Mouse (Mus musculus): ENCODE measurements around the gene Nxpe4. TPM values are rescaled to one million over a fixed set of nuclear protein-coding genes. Genes with fewer than 3 reads are reported as not detected.
"Not testable (repeated sequence)": the region's sequence is repeated elsewhere in the genome, so short reads cannot be mapped to it uniquely, and the experiment has no call there.

The Nxpe4 gene
- total RNA-seq, 2 experiments from 2014 or later: 3.0 to 3.1 TPM

DNA sequence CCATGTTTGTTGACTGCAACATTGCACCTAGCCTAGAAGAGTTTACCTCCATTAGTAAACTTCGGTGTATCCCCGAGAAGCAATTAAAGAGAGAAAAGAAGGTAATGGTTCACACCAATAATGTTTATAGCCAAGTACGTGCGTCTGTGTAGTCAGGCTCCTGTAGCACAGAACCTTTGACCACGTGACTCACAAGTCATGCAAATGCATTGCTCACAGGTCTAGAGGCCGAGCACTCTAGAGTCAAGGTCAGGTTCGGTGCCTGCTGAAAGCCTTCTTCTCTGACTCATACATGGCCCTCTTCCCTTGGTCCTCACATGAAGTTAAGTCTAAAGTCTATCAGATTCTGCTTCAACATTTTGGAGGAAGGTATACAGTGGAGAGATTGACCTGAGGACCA lies 137.2 kb downstream of the Nxpe4 start:
- H3K4me3 ChIP-seq: no peak overlapping the region
- H3K27ac ChIP-seq: no peak overlapping the region
- no peak for DNase-seq
- TF ChIP-seq CTCF (IDR thresholded peaks at IDR 0.05): no peak
- intact Hi-C loops (cut with DNase I): no loop called here

GRCm38 (mm10) chr9:48303564-48303963 lies 141.7 kb downstream of the Nxpe4 start:
- intact Hi-C loops (cut with DNase I): not testable (repeated sequence)

DNA sequence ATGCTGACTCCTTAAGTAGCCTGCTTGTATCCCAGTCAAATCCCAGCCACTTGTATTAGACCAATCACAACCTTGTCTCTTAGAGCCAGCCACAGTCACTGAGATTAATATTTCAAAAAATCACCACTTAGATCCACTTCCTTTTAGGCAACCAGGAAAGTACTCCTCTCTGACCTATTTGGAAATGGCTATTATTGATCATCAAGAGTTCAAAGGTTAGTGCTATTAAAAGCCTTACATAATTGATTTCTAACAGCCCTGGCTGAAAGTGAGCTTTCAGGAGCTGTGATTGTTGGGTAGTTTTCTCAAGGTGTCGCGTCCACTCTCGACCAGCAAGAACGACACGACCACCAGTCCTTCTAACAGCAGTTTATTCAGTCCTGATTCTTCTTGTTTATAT lies 149.4 kb downstream of the Nxpe4 start:
- DNase-seq: no peak
- no peak for TF ChIP-seq CTCF (IDR thresholded peaks at IDR 0.05)
- intact Hi-C loops (cut with DNase I): loop anchor here (5.0 kb wide), 1 partner anchor 41 kb away; the partner anchor contains the start of gene Nxpe2
- H3K27ac ChIP-seq: no peak overlapping the region
- no peak overlapping the region for H3K4me3 ChIP-seq

More at GRCm38 (mm10) chr9:48303564-48303963, 141.7 kb downstream of the Nxpe4 start:
- peak overlapping the region; percentile 78 for H3K27ac ChIP-seq
- peak; percentile 15; the same call in 1 of the 2 replicates for TF ChIP-seq CTCF (IDR thresholded peaks at IDR 0.05)
- peak; percentile 40 for DNase-seq
- H3K4me3 ChIP-seq: not testable (repeated sequence)

GRCm38 (mm10) chr9:48314194-48314593 lies 152.4 kb downstream of the Nxpe4 start:
- H3K4me3 ChIP-seq: peak overlapping the region; percentile 65
- TF ChIP-seq CTCF (IDR thresholded peaks at IDR 0.05): no peak
- intact Hi-C loops (cut with DNase I): loop anchor here (5.0 kb wide), 1 partner anchor 38 kb away; the partner anchor contains the start of gene Nxpe2
- peak overlapping the region; percentile 85 for H3K27ac ChIP-seq
- DNase-seq: peak; percentile 32

DNA sequence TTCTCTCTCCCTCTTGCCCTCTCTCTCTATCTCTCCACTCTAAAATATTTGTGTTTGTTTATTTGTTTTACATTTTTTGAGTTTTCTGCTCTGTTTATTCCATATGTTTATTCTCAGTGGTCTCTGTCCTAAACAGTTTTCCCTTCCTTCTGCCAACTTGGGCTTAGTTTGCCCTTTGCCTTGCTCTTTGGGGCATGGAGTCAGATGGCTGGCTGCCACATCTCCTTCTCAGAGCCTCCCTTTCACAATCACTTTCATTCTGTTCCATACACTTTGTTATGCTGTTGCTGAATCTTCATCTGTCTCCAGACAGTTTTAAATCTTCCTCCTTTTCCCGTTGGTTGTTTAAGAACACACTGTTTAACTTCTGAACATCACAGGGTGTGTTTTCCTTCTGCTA lies 154.0 kb downstream of the Nxpe4 start:
- Histone ChIP-seq H3K27ac (peak overlapping the region; percentile 59), H3K4me3 (peak overlapping the region; percentile 56)
- no peak for TF ChIP-seq CTCF (IDR thresholded peaks at IDR 0.05)
- no peak for DNase-seq
- intact Hi-C loops (cut with DNase I): no loop called here

- TF ChIP-seq CTCF (IDR thresholded peaks at IDR 0.05): no peak
- Histone ChIP-seq H3K4me3 (peak overlapping the region; percentile 47), H3K27ac (peak overlapping the region; percentile 76)
- intact Hi-C loops (cut with DNase I): no loop called here
- DNase-seq: peak; percentile 32
Observed at GRCm38 (mm10) chr9:48326338-48326737, 164.5 kb downstream of the Nxpe4 start.

DNA sequence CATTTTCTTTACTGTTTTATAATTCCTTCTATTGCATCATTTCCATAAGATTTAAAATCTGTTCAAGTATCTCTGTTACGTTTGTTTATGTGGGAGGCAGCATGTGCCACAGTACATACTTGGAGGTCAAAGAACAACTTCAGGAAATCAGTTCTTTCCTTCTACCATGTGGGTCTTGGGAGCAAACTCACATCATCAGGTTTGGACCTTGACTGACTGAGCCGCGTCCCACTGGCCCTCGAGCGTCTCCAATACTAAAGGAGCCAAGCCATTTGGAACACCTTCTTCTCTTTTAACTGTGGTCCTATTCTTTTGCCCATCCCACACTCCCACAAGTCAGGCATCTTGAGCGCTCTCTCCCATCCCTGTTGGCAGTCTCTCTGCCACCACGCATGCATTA lies 167.8 kb downstream of the Nxpe4 start:
- DNase-seq: no peak
- no peak for TF ChIP-seq CTCF (IDR thresholded peaks at IDR 0.05)
- intact Hi-C loops (cut with DNase I): no loop called here
- Histone ChIP-seq H3K4me3 (no peak overlapping the region), H3K27ac (no peak overlapping the region)

- intact Hi-C loops (cut with DNase I): no loop called here
- H3K27ac ChIP-seq: peak overlapping the region; percentile 60
- TF ChIP-seq CTCF (IDR thresholded peaks at IDR 0.05): no peak
Observed at GRCm38 (mm10) chr9:48338783-48339455, 177.1 kb downstream of the Nxpe4 start.

GRCm38 (mm10) chr9:48339563-48339962 lies 177.7 kb downstream of the Nxpe4 start:
- H3K4me3 ChIP-seq: no peak overlapping the region
- intact Hi-C loops (cut with DNase I): no loop called here
- peak overlapping the region; percentile 60 for H3K27ac ChIP-seq

More at GRCm38 (mm10) chr9:48338783-48339455, 177.1 kb downstream of the Nxpe4 start:
- H3K4me3 ChIP-seq: no peak overlapping the region
- no peak for DNase-seq

GRCm38 (mm10) chr9:48340708-48341380 lies 179.0 kb downstream of the Nxpe4 start:
- no peak for TF ChIP-seq CTCF (IDR thresholded peaks at IDR 0.05)
- Histone ChIP-seq H3K4me3 (no peak overlapping the region; the same call in 1 of the 2 replicates), H3K27ac (peak overlapping the region; percentile 38)
- intact Hi-C loops (cut with DNase I): no loop called here
- DNase-seq: no peak

More at GRCm38 (mm10) chr9:48339563-48339962, 177.7 kb downstream of the Nxpe4 start:
- TF ChIP-seq CTCF (IDR thresholded peaks at IDR 0.05): no peak
- no peak for DNase-seq

- no peak for DNase-seq
- Histone ChIP-seq H3K4me3 (no peak overlapping the region), H3K27ac (no peak overlapping the region)
- intact Hi-C loops (cut with DNase I): no loop called here
- no peak for TF ChIP-seq CTCF (IDR thresholded peaks at IDR 0.05)
Observed at GRCm38 (mm10) chr9:48345456-48345855, 183.6 kb downstream of the Nxpe4 start.

- Histone ChIP-seq H3K27ac (no peak overlapping the region), H3K4me3 (no peak overlapping the region)
- no peak for TF ChIP-seq CTCF (IDR thresholded peaks at IDR 0.05)
- DNase-seq: no peak
- intact Hi-C loops (cut with DNase I): no loop called here
Observed at GRCm38 (mm10) chr9:48345866-48346265, 184.0 kb downstream of the Nxpe4 start.

GRCm38 (mm10) chr9:48353148-48353698 lies 191.4 kb downstream of the Nxpe4 start, which contains the start of gene Nxpe2:
Gene Nxpe2, minus strand, starts transcription at chr9:48353454.
- intact Hi-C loops (cut with DNase I): loop anchor here (5.0 kb wide), 1 partner anchor 41 kb away; no protein-coding TSS in a partner anchor
- peak within 1 kb of the TSS; percentile 84 for H3K27ac ChIP-seq
- DNase-seq: no peak

More at GRCm38 (mm10) chr9:48353148-48353698, 191.4 kb downstream of the Nxpe4 start, which contains the start of gene Nxpe2:
- peak within 1 kb of the TSS; percentile 50 for H3K4me3 ChIP-seq
- no peak for TF ChIP-seq CTCF (IDR thresholded peaks at IDR 0.05)
